Mouse (Mus musculus): ENCODE measurements around the gene D16Ertd472e. TPM values are rescaled to one million over a fixed set of nuclear protein-coding genes. Genes with fewer than 3 reads are reported as not detected.

The D16Ertd472e gene
- total RNA-seq, 1 experiment from 2014 or later: 57.2 TPM

GRCm38 (mm10) chr16:78575852-78576477, 543 bp downstream of the D16Ertd472e start:
- peak in 1 of 2 experiments; percentile 34; a peak in 2 of 4 replicates for ATAC-seq (replicated peaks in 1 of 2; ENCODE audit: insufficient read depth in 1 of 2, low FRiP score in 2 of 2, low TSS enrichment in 1 of 2, low read depth in 1 of 2, poor library complexity in 2 of 2, severe bottlenecking in 2 of 2)

GRCm38 (mm10) chr16:78575190-78575851, 1.2 kb downstream of the D16Ertd472e start:
- no peak for ATAC-seq (replicated peaks in 1 of 2; ENCODE audit: insufficient read depth in 1 of 2, low FRiP score in 2 of 2, low TSS enrichment in 1 of 2, low read depth in 1 of 2, poor library complexity in 2 of 2, severe bottlenecking in 2 of 2)

GRCm38 (mm10) chr16:78574241-78574640, 2.3 kb downstream of the D16Ertd472e start:
- ATAC-seq (replicated peaks in 1 of 2; ENCODE audit: insufficient read depth in 1 of 2, low FRiP score in 2 of 2, low TSS enrichment in 1 of 2, low read depth in 1 of 2, poor library complexity in 2 of 2, severe bottlenecking in 2 of 2): no peak

- no peak for ATAC-seq (replicated peaks in 1 of 2; ENCODE audit: insufficient read depth in 1 of 2, low FRiP score in 2 of 2, low TSS enrichment in 1 of 2, low read depth in 1 of 2, poor library complexity in 2 of 2, severe bottlenecking in 2 of 2)
Measured at GRCm38 (mm10) chr16:78573016-78573415, 3.5 kb downstream of the D16Ertd472e start.

GRCm38 (mm10) chr16:78564110-78564821, 12.2 kb downstream of the D16Ertd472e start:
- ATAC-seq (replicated peaks in 1 of 2; ENCODE audit: insufficient read depth in 1 of 2, low FRiP score in 2 of 2, low TSS enrichment in 1 of 2, low read depth in 1 of 2, poor library complexity in 2 of 2, severe bottlenecking in 2 of 2): 0 out of 4 replicates have a peak, but pooled peaks of 1 of the 2 experiments have one; percentile 10

GRCm38 (mm10) chr16:78563093-78563971, 13.2 kb downstream of the D16Ertd472e start:
- ATAC-seq (replicated peaks in 1 of 2; ENCODE audit: insufficient read depth in 1 of 2, low FRiP score in 2 of 2, low TSS enrichment in 1 of 2, low read depth in 1 of 2, poor library complexity in 2 of 2, severe bottlenecking in 2 of 2): peak; percentile 72 to 78

- ATAC-seq (replicated peaks in 1 of 2; ENCODE audit: insufficient read depth in 1 of 2, low FRiP score in 2 of 2, low TSS enrichment in 1 of 2, low read depth in 1 of 2, poor library complexity in 2 of 2, severe bottlenecking in 2 of 2): no peak
Measured at GRCm38 (mm10) chr16:78560627-78561026, 15.9 kb downstream of the D16Ertd472e start.

GRCm38 (mm10) chr16:78560063-78560462, 16.4 kb downstream of the D16Ertd472e start:
- ATAC-seq (replicated peaks in 1 of 2; ENCODE audit: insufficient read depth in 1 of 2, low FRiP score in 2 of 2, low TSS enrichment in 1 of 2, low read depth in 1 of 2, poor library complexity in 2 of 2, severe bottlenecking in 2 of 2): 0 out of 4 replicates have a peak, but pooled peaks of 1 of the 2 experiments have one; percentile 13

GRCm38 (mm10) chr16:78557573-78557972, 18.9 kb downstream of the D16Ertd472e start:
- peak; percentile 87 to 92 for ATAC-seq (replicated peaks in 1 of 2; ENCODE audit: insufficient read depth in 1 of 2, low FRiP score in 2 of 2, low TSS enrichment in 1 of 2, low read depth in 1 of 2, poor library complexity in 2 of 2, severe bottlenecking in 2 of 2)

GRCm38 (mm10) chr16:78554911-78555648, 21.4 kb downstream of the D16Ertd472e start:
- ATAC-seq (replicated peaks in 1 of 2; ENCODE audit: insufficient read depth in 1 of 2, low FRiP score in 2 of 2, low TSS enrichment in 1 of 2, low read depth in 1 of 2, poor library complexity in 2 of 2, severe bottlenecking in 2 of 2): no peak

- ATAC-seq (replicated peaks in 1 of 2; ENCODE audit: insufficient read depth in 1 of 2, low FRiP score in 2 of 2, low TSS enrichment in 1 of 2, low read depth in 1 of 2, poor library complexity in 2 of 2, severe bottlenecking in 2 of 2): no peak
Measured at GRCm38 (mm10) chr16:78547367-78547766, 29.1 kb downstream of the D16Ertd472e start.

- ATAC-seq (replicated peaks in 1 of 2; ENCODE audit: insufficient read depth in 1 of 2, low FRiP score in 2 of 2, low TSS enrichment in 1 of 2, low read depth in 1 of 2, poor library complexity in 2 of 2, severe bottlenecking in 2 of 2): peak; percentile 95
Measured at GRCm38 (mm10) chr16:78546529-78546928, 30.0 kb downstream of the D16Ertd472e start.

GRCm38 (mm10) chr16:78540376-78541246, 35.9 kb downstream of the D16Ertd472e start:
- ATAC-seq (replicated peaks in 1 of 2; ENCODE audit: insufficient read depth in 1 of 2, low FRiP score in 2 of 2, low TSS enrichment in 1 of 2, low read depth in 1 of 2, poor library complexity in 2 of 2, severe bottlenecking in 2 of 2): peak; percentile 81 to 83

- no peak for ATAC-seq (replicated peaks in 1 of 2; ENCODE audit: insufficient read depth in 1 of 2, low FRiP score in 2 of 2, low TSS enrichment in 1 of 2, low read depth in 1 of 2, poor library complexity in 2 of 2, severe bottlenecking in 2 of 2)
Measured at GRCm38 (mm10) chr16:78537798-78538422, 38.6 kb downstream of the D16Ertd472e start.

- no peak for ATAC-seq (replicated peaks in 1 of 2; ENCODE audit: insufficient read depth in 1 of 2, low FRiP score in 2 of 2, low TSS enrichment in 1 of 2, low read depth in 1 of 2, poor library complexity in 2 of 2, severe bottlenecking in 2 of 2)
Measured at GRCm38 (mm10) chr16:78537322-78537721, 39.2 kb downstream of the D16Ertd472e start.
